Mouse (Mus musculus): Measurements from ENCODE around the gene Icam5.

- TF ChIP-seq CTCF (IDR thresholded peaks at IDR 0.05; ENCODE audit: control insufficient read depth, insufficient read depth, insufficient replicate concordance, low read depth, low read length) (no peak), POLR2A (IDR thresholded peaks at IDR 0.05; ENCODE audit: control insufficient read depth, low read depth, low read length) (no peak)
These were observed 40.3 kb upstream of the Icam5 start for GRCm38 (mm10) chr9:20991587-20991986.
